Mouse (Mus musculus) stomach, postnatal 0 days (tissue): ENCODE measurements around the gene Atp10a. TPM values are rescaled to one million over a fixed set of nuclear protein-coding genes. Genes with fewer than 3 reads are reported as not detected.
A peak's percentile ranks its signal among the peaks of the same experiment; 100 is the strongest.

Experiments
- ATAC-seq: fragments of 200-750 bp; cut with Nextera tagmentation; 2 replicates; pipeline ENCODE4 v1.8.0; 2017; ENCODE audit not compliant: low FRiP score, low TSS enrichment
- DNase-seq: peaks from one replicate; pipeline ENCODE4 v3.0.0-alpha.2; 2016; ENCODE audit warnings: low spot score
- H3K27ac ChIP-seq: fragments of 300-500 bp; sonication (generic); replicated peaks from 2 replicates; pipeline ENCODE4 v1.5.1; 2014; ENCODE audit warnings: mild to moderate bottlenecking, control low read depth
- H3K27me3 ChIP-seq: fragments of 300-500 bp; sonication (generic); 2 replicates; pipeline ENCODE4 v1.6.1; 2014; ENCODE audit warnings: low read length; ENCODE audit not compliant: control insufficient read depth, insufficient read depth
- H3K36me3 ChIP-seq: fragments of 300-500 bp; sonication (generic); 2 replicates; pipeline ENCODE4 v1.6.1; 2014; ENCODE audit warnings: low read length, mixed read lengths; ENCODE audit not compliant: control insufficient read depth, insufficient read depth
- H3K4me1 ChIP-seq: fragments of 300-500 bp; sonication (generic); replicated peaks from 2 replicates; pipeline ENCODE4 v1.6.1; 2014; ENCODE audit warnings: antibody characterized with exemption; ENCODE audit not compliant: control insufficient read depth, insufficient read depth
- H3K4me2 ChIP-seq: fragments of 300-500 bp; sonication (generic); replicated peaks from 2 replicates; pipeline ENCODE4 v1.6.1; 2014; ENCODE audit warnings: low read depth, mild to moderate bottlenecking, control low read depth, moderate library complexity
- H3K4me3 ChIP-seq: fragments of 300-500 bp; sonication (generic); 2 replicates; pipeline ENCODE4 v1.5.1; 2014; ENCODE audit warnings: low read depth, low read length, control low read depth
- H3K9ac ChIP-seq: fragments of 300-500 bp; sonication (generic); 2 replicates; pipeline ENCODE4 v1.6.1; 2014; ENCODE audit warnings: mild to moderate bottlenecking, low read length, control low read depth, mixed read lengths
- H3K9me3 ChIP-seq: fragments of 300-500 bp; sonication (generic); 2 replicates; pipeline ENCODE4 v1.6.1; 2016; ENCODE audit warnings: low read length; ENCODE audit not compliant: control insufficient read depth
- CTCF ChIP-seq: IDR thresholded peaks from 2 replicates; pipeline ENCODE4 v1.5.1; 2016; ENCODE audit warnings: antibody characterized with exemption, low read depth, mild to moderate bottlenecking, moderate library complexity
- EP300 ChIP-seq: optimal IDR thresholded peaks from 2 replicates; pipeline ENCODE3; 2016; ENCODE audit warnings: antibody characterized with exemption
- WGBS: fragments of 180-500 bp; shearing (Covaris S2); extraction: QIAGEN DNeasy Blood & Tissue Kit; methylation state at CpG from one replicate; pipeline ENCODE4 v1.1.7; 2014; 5-methylcytosine and 5-hydroxymethylcytosine counted together
- polyA plus RNA-seq: library from polyadenylated mRNA; unstranded; fragments of >200 nt; fragmentation: Nextera tagmentation; extraction: Ambion mirVana; gene quantifications from 2 replicates; pipeline ENCODE4 v1.2.1, GENCODE M21; 2015

Gene Atp10a
- polyA plus RNA-seq, 1 experiment from 2014 or later, result 1.7 TPM

GRCm38 (mm10) chr7:58639676-58640075 lies 16.3 kb upstream of the Atp10a start:
- Histone ChIP-seq H3K4me3 (no peak overlapping the region), H3K27me3 (no peaks in the 10 kb centered on the region), H3K9me3 (no peaks in the 10 kb centered on the region), H3K27ac (no peak overlapping the region), H3K9ac (no peak overlapping the region), H3K4me2 (no peak overlapping the region), H3K4me1 (no peaks in the 10 kb centered on the region), H3K36me3 (no peaks in the 10 kb centered on the region)
- 61% methylated on average over 2 of the region's 2 CpGs for WGBS
- ATAC-seq (no peak), DNase-seq (no peak)
- TF ChIP-seq EP300 (no peak), CTCF (no peak)

DNA sequence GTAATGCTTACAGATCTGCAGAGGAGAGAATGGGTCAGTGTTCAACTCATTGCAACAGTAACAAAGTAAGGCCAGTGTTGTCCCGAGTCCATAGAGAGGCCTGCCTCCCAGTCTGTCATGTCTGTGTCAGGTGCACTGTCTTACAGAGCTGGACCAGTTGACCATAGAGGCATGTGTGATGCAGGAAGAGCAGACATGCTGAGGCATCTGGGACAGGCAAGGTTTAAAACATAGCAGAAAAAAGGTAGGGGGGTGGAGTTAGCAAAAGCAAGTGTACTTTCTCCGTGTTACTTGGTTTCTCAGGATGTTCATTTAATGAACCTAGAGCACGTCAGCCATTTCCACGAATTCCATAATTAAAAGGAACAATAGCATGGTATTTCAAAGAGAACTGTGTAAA lies 15.5 kb upstream of the Atp10a start:
- no peak for TF ChIP-seq EP300
- no peak for TF ChIP-seq CTCF
- Histone ChIP-seq H3K27me3 (no peaks in the 10 kb centered on the region), H3K4me3 (no peak overlapping the region), H3K9me3 (no peaks in the 10 kb centered on the region), H3K9ac (no peak overlapping the region), H3K36me3 (no peaks in the 10 kb centered on the region), H3K4me2 (no peak overlapping the region), H3K27ac (no peak overlapping the region), H3K4me1 (no peaks in the 10 kb centered on the region)
- WGBS, result 80% methylated on average over 4 of the region's 4 CpGs
- ATAC-seq, result no peak
- DNase-seq, result no peak

GRCm38 (mm10) chr7:58641916-58642315 lies 14.1 kb upstream of the Atp10a start:
- no peak overlapping the region for H3K27ac ChIP-seq
- DNase-seq (no peak), ATAC-seq (no peak)
- no peak overlapping the region for H3K4me2 ChIP-seq
- no peak for TF ChIP-seq CTCF
- no peak for TF ChIP-seq EP300
- 85% methylated on average over 3 of the region's 3 CpGs for WGBS
- H3K9ac ChIP-seq, result no peak overlapping the region
- no peaks in the 10 kb centered on the region for H3K4me1 ChIP-seq
- no peaks in the 10 kb centered on the region for H3K27me3 ChIP-seq
- no peaks in the 10 kb centered on the region for H3K9me3 ChIP-seq
- H3K4me3 ChIP-seq, result no peak overlapping the region
- H3K36me3 ChIP-seq, result no peaks in the 10 kb centered on the region

GRCm38 (mm10) chr7:58647404-58647803 lies 8.6 kb upstream of the Atp10a start:
- ATAC-seq (no peak), DNase-seq (no peak)
- Histone ChIP-seq H3K36me3 (no peaks in the 10 kb centered on the region), H3K4me2 (no peak overlapping the region), H3K9ac (no peak overlapping the region), H3K27ac (no peak overlapping the region), H3K9me3 (no peaks in the 10 kb centered on the region), H3K4me3 (no peak overlapping the region), H3K4me1 (no peaks in the 10 kb centered on the region), H3K27me3 (no peaks in the 10 kb centered on the region)
- 55% methylated on average over 1 of the region's 1 CpGs for WGBS
- no peak for TF ChIP-seq EP300
- TF ChIP-seq CTCF, result no peak

DNA sequence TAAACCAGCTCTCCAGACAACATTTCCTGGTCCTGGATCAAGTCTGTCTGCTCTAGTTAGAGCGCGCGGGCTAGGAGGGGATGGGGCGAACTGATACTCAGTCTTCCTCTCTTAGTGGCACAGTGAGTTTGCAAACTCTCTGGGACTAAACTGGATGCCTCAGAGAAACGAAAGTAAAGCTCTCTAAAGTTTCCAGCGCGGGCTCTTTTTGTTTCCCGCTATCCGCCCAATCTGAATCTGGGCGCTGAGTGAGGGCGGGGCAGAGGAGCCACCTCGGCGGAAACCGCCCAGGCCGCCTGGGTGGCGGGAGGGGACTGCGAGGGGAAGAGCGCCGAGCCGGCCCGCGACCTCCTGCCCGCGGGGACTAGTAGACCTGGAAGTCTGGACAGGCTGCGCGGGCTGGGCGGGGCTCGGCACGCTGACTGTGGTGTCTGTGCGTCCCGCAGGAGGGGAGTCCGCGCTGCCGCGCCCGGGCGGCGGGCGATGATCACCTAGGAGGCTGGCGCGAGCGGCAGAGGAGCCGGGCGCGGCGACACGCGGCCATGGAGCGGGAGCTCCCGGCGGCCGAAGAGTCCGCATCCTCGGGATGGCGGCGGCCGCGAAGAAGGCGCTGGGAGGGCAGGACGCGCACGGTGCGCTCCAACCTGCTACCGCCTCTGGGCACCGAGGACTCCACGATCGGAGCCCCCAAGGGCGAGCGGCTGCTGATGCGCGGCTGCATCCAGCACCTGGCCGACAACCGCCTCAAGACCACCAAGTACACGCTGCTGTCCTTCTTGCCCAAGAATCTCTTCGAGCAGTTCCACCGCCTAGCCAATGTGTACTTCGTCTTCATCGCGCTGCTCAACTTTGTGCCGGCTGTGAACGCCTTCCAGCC lies 2.2 kb downstream of the Atp10a start:
- TF ChIP-seq CTCF (0 out of 2 replicates have a peak, but pooled peaks have one; percentile 2), EP300 (no peak)
- H3K36me3 ChIP-seq, result no peaks in the 10 kb centered on the region
- peak; percentile 75 for ATAC-seq
- H3K9ac ChIP-seq, result peak overlapping the region; percentile 76
- peak overlapping the region; percentile 72 for H3K4me3 ChIP-seq
- H3K27ac ChIP-seq, result peak overlapping the region; percentile 84
- H3K4me2 ChIP-seq, result peak overlapping the region; percentile 86
- H3K4me1 ChIP-seq, result no peaks in the 10 kb centered on the region
- no peaks in the 10 kb centered on the region for H3K27me3 ChIP-seq
- peak; percentile 56 for DNase-seq
- WGBS, result under 1% methylated on average over 81 of the region's 81 CpGs
- H3K9me3 ChIP-seq, result no peaks in the 10 kb centered on the region

DNA sequence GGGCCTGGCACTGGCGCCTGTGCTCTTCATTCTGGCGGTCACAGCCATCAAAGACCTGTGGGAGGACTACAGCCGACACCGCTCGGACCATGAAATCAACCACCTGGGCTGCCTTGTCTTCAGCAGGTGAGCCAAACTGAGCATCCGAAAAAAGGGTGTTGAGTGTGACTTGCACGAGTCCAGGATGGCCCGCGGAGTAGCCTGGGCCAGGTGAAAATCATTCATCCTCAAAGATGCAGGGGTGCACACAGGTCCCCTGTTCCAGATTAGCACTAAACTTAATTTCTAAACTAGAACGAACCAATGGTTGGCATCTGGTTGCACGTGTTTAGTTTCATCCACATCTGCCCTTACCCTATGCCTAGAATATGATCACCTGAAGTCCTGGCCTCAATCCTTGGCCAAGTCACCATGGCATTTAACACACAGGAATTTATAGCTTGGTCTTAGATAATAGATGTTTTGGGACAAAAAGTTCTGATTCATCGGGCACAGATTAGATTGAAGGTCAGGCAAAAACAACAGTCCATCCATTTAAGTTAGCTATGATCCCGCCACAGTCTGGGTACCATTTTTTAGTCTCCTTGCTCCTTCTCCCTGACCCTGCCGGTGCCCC lies 2.9 kb downstream of the Atp10a start:
- H3K27me3 ChIP-seq, result no peaks in the 10 kb centered on the region
- ATAC-seq (no peak; the same call in 1 of the 2 replicates), DNase-seq (no peak)
- no peaks in the 10 kb centered on the region for H3K36me3 ChIP-seq
- no peaks in the 10 kb centered on the region for H3K4me1 ChIP-seq
- peak overlapping the region; percentile 86 for H3K4me2 ChIP-seq
- peak overlapping the region; percentile 84 for H3K27ac ChIP-seq
- peak overlapping the region; percentile 72 for H3K4me3 ChIP-seq
- no peaks in the 10 kb centered on the region for H3K9me3 ChIP-seq
- no peak for TF ChIP-seq EP300
- no peak for TF ChIP-seq CTCF
- 24% methylated on average over 14 of the region's 14 CpGs for WGBS
- peak overlapping the region; percentile 76 for H3K9ac ChIP-seq
